8 mouse cellular contexts compared by ENCODE assay signal in the genomic region with DNA sequence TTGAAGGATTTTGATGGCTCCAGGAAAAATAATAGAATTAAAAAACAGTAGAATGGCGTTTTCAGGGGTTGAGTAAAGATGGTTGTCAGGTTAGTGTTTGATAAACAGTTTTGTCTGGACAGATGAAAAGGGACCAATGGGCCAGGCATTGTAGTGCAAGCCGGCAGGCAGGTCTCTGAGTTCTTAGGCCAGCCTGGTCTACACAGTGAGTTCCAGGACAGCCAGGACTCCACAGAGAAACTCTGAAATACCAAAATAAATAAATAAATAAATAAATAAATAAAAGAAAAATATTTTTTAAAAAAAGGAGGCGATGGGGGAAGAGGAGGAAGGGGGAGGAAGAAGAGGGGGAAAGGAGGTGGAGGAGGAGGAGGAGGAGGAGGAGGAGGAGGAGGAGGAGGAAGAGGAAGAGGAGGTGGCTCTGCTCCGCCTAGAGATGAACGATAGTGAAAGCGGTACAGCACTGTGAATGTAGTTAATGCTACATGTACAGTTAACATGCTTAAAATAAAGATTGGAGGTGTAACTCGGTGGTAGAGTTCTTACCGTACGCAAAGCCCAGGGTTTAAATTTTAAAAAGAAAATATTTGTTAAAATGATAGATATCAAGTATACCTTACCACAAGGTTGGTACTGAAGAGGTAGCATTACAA. TPM values are rescaled to one million over a fixed set of nuclear protein-coding genes. Genes with fewer than 3 reads are reported as not detected.
DNase-seq lines count a peak whose midpoint lies in the region; ATAC-seq and TF ChIP-seq lines count a peak whose summit lies in the region.

No protein-coding gene starts in this region.

- no peak overlapping the region for H3K27ac ChIP-seq in heart, embryonic 11.5 days (ENCODE audit: low read depth, low read length)
- H3K27ac ChIP-seq in hindbrain, embryonic 12.5 days = no peak overlapping the region

- TF ChIP-seq CTCF in E14TG2a.4 (conservative IDR thresholded peaks at IDR 0.05; ENCODE audit: low read length) = no peak

- ATAC-seq in heart, embryonic 11.5 days (replicated peaks; ENCODE audit: insufficient number of reproducible peaks, low FRiP score, low TSS enrichment) = no peak
- no peak for ATAC-seq in hindbrain, embryonic 12.5 days (ENCODE audit: low FRiP score)

- H3K4me2 ChIP-seq in heart, embryonic 11.5 days = peak overlapping the region; percentile 65
- peak overlapping the region; percentile 55 for H3K4me2 ChIP-seq in hindbrain, embryonic 12.5 days (replicated peaks)

- intact Hi-C loops in heart, postnatal 25 days (cut with DNase I) = no loop called here

- H3K27me3 ChIP-seq in heart, embryonic 11.5 days (ENCODE audit: control insufficient read depth, insufficient read depth, low read length) = no peaks in the 10 kb centered on the region
- peaks cover 22% of the 10 kb centered on the region for H3K27me3 ChIP-seq in E14TG2a.4 (ENCODE audit: insufficient read depth, low read length)
- H3K27me3 ChIP-seq in hindbrain, embryonic 12.5 days = peaks cover 19% of the 10 kb centered on the region

- H3K9me3 ChIP-seq in heart, embryonic 11.5 days (replicated peaks; ENCODE audit: control insufficient read depth, low read length) = no peaks in the 10 kb centered on the region
- H3K9me3 ChIP-seq in E14TG2a.4 (ENCODE audit: low read length) = peaks cover under 1% of the 10 kb centered on the region; the same call in 1 of the 2 replicates
- H3K9me3 ChIP-seq in hindbrain, embryonic 12.5 days (replicated peaks) = no peaks in the 10 kb centered on the region

- DNase-seq in heart, postnatal 25 days (ENCODE audit: low spot score) = no peak
- DNase-seq in lung, postnatal 36 days = peak; percentile 34
- DNase-seq in cerebellum, adult 11 months = no peak
- DNase-seq in layer of hippocampus, adult 9-11 months = no peak
- DNase-seq in layer of hippocampus, postnatal 25 days (ENCODE audit: extremely low spot score in 1 of 2, low spot score in 1 of 2) = no peak

- no peaks in the 10 kb centered on the region for H3K4me1 ChIP-seq in heart, embryonic 11.5 days (ENCODE audit: control insufficient read depth, insufficient read depth, low read length)
- H3K4me1 ChIP-seq in E14TG2a.4 (replicated peaks; ENCODE audit: low read depth, low read length) = peaks cover 40% of the 10 kb centered on the region
- H3K4me1 ChIP-seq in hindbrain, embryonic 12.5 days = peaks cover 7% of the 10 kb centered on the region

- no peaks in the 10 kb centered on the region for H3K36me3 ChIP-seq in heart, embryonic 11.5 days (ENCODE audit: control insufficient read depth, insufficient read depth, low read length)
- no peaks in the 10 kb centered on the region for H3K36me3 ChIP-seq in E14TG2a.4 (ENCODE audit: insufficient read depth, low read length)
- H3K36me3 ChIP-seq in hindbrain, embryonic 12.5 days = no peaks in the 10 kb centered on the region

- no peak overlapping the region for H3K9ac ChIP-seq in heart, embryonic 11.5 days (ENCODE audit: low read depth, low read length)
- H3K9ac ChIP-seq in hindbrain, embryonic 12.5 days = no peak overlapping the region

- WGBS in heart, embryonic 11.5 days (ENCODE audit: insufficient replicate concordance) = 34% methylated on average over 9 of the region's 9 CpGs
- WGBS in hindbrain, embryonic 12.5 days = 45% methylated on average over 9 of the region's 9 CpGs

- peak overlapping the region; percentile 63 for H3K4me3 ChIP-seq in heart, embryonic 11.5 days (ENCODE audit: low read depth, low read length)
- peak overlapping the region; percentile 85 for H3K4me3 ChIP-seq in E14TG2a.4 (replicated peaks; ENCODE audit: low read length)
- peak overlapping the region; percentile 45 for H3K4me3 ChIP-seq in hindbrain, embryonic 12.5 days

RNA-seq across cellular contexts. Expression of gene Gm12184, which starts 6.7 kb away (rescaled TPM):
- 2.9 and 4.0 TPM in 2 replicates for polyA plus RNA-seq in heart, embryonic 11.5 days (2014; fragmentation: Nextera tagmentation; extraction: Ambion mirVana)
- total RNA-seq in heart, postnatal 25 days (2021) = 1 to 10 TPM; 2.0 to 3.2 TPM
- polyA plus RNA-seq in hindbrain, embryonic 12.5 days (2016; fragmentation: Nextera tagmentation; extraction: Ambion mirVana) = 7.2 and 10.0 TPM in 2 replicates
- 1 to 10 TPM in 1 of 2 experiments, under 1 TPM in 1; 0.66 to 2.3 TPM for total RNA-seq in layer of hippocampus, postnatal 25 days (2021)

RNA-seq across cellular contexts. Expression of gene Trim7, which starts 7.3 kb away (rescaled TPM):
- 0.43 and 0.70 TPM in 2 replicates for polyA plus RNA-seq in heart, embryonic 11.5 days (2014; fragmentation: Nextera tagmentation; extraction: Ambion mirVana)
- total RNA-seq in heart, postnatal 25 days (2021) = 10 to 100 TPM; 15.7 to 23.2 TPM
- 0.70 and 1.6 TPM in 2 replicates for polyA plus RNA-seq in hindbrain, embryonic 12.5 days (2016; fragmentation: Nextera tagmentation; extraction: Ambion mirVana)
- total RNA-seq in layer of hippocampus, postnatal 25 days (2021) = 1 to 10 TPM; 1.6 to 2.1 TPM

RNA-seq across cellular contexts. Expression of gene Trim41, which starts 16.1 kb away (rescaled TPM):
- polyA plus RNA-seq in heart, embryonic 11.5 days (2014; fragmentation: Nextera tagmentation; extraction: Ambion mirVana) = 3.3 and 3.7 TPM in 2 replicates
- total RNA-seq in heart, postnatal 25 days (2021) = 10 to 100 TPM; 17.8 to 20.4 TPM
- 6.4 and 7.1 TPM in 2 replicates for polyA plus RNA-seq in hindbrain, embryonic 12.5 days (2016; fragmentation: Nextera tagmentation; extraction: Ambion mirVana)
- 10 to 100 TPM; 50.1 to 50.4 TPM for total RNA-seq in layer of hippocampus, postnatal 25 days (2021)

RNA-seq across cellular contexts. Expression of gene Rack1, which starts 33.1 kb away (rescaled TPM):
- polyA plus RNA-seq in heart, embryonic 11.5 days (2014; fragmentation: Nextera tagmentation; extraction: Ambion mirVana) = 538 and 603 TPM in 2 replicates
- 100 to 1,000 TPM; 397 to 416 TPM for total RNA-seq in heart, postnatal 25 days (2021)
- polyA plus RNA-seq in hindbrain, embryonic 12.5 days (2016; fragmentation: Nextera tagmentation; extraction: Ambion mirVana) = 442 and 512 TPM in 2 replicates
- total RNA-seq in layer of hippocampus, postnatal 25 days (2021) = 100 to 1,000 TPM; 227 to 260 TPM

RNA-seq across cellular contexts. Expression of gene Irgm1, which starts 38.3 kb away (rescaled TPM):
- polyA plus RNA-seq in heart, embryonic 11.5 days (2014; fragmentation: Nextera tagmentation; extraction: Ambion mirVana) = 4.9 and 5.9 TPM in 2 replicates
- 1 to 10 TPM; 8.8 to 8.9 TPM for total RNA-seq in heart, postnatal 25 days (2021)
- polyA plus RNA-seq in hindbrain, embryonic 12.5 days (2016; fragmentation: Nextera tagmentation; extraction: Ambion mirVana) = 3.0 and 3.9 TPM in 2 replicates
- total RNA-seq in layer of hippocampus, postnatal 25 days (2021) = 1 to 10 TPM; 4.4 TPM

Comparison
In these comparisons a context has a peak if more than half of its experiments do, and no peak if none do; other contexts are left out.
1. RNA of gene Trim7, which starts 7.3 kb away (total RNA-seq): 15.7 to 23.2 TPM in heart, postnatal 25 days; 1.6 to 2.1 TPM in layer of hippocampus, postnatal 25 days; every median in the first group is over 4 times any median in the second.
2. Peak in every context shown above with its lines, with median percentiles within 50 percentile points of each other: H3K4me3 ChIP-seq.